Mouse (Mus musculus): Measurements from ENCODE around the gene Gm13030.

DNA sequence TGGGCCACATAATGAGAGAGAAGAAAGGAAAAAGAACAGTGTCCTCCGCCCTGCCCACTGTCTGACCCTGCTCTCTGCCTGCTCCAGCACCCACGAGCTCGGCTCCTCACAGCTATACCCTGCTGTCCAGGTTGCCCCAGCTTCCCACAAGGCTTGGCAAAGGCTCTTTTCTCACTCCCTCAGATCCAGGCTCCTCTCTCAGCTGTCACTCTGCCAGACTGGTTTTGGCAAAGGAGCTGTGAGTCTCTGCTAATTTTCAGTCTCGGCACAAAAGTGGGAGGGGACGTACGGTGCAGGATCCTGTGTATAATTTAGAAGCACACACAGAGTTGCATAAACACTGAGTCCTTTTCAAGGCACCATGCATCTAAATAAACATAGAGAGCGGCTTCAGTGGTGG is 32.4 kb downstream of the Gm13030 start:
- TF ChIP-seq POLR2A (IDR thresholded peaks at IDR 0.05; ENCODE audit: control insufficient read depth, low read depth, low read length), result no peak
- no peak for TF ChIP-seq CTCF (IDR thresholded peaks at IDR 0.05; ENCODE audit: control insufficient read depth, insufficient read depth, insufficient replicate concordance, low read depth, low read length)
